Mouse (Mus musculus) spleen, adult 2 months (tissue): ENCODE results near the gene Asap2. TPM values are rescaled to one million over a fixed set of nuclear protein-coding genes. Genes with fewer than 3 reads are reported as not detected.

ENCODE experiments used
- DNase-seq, 2 experiments: peaks; one replicate each; pipeline versions ENCODE4 v3.0.0 to v3.0.0-alpha.2; 2012 to 2021; ENCODE audit warnings: low spot score in 2 of 2, low read depth in 1 of 2
- H3K27ac ChIP-seq: fragments of 200-500 bp; 2 replicates; pipeline ENCODE4 v1.5.1; 2012; ENCODE audit warnings: low read length, inconsistent platforms; ENCODE audit not compliant: insufficient read depth
- H3K27me3 ChIP-seq: fragments of 200-500 bp; 2 replicates; pipeline ENCODE4 v1.6.1; 2012; ENCODE audit warnings: mild to moderate bottlenecking, moderate library complexity, low read length, inconsistent platforms; ENCODE audit not compliant: control insufficient read depth, insufficient read depth
- H3K36me3 ChIP-seq: fragments of 200-500 bp; 2 replicates; pipeline ENCODE4 v1.6.1; 2012; ENCODE audit warnings: mild to moderate bottlenecking, low read length, inconsistent platforms; ENCODE audit not compliant: control insufficient read depth, insufficient read depth
- H3K4me1 ChIP-seq: fragments of 200-500 bp; 2 replicates; pipeline ENCODE4 v1.6.1; 2011; ENCODE audit warnings: inconsistent platforms; ENCODE audit not compliant: control insufficient read depth, insufficient read depth, insufficient read length
- H3K4me3 ChIP-seq: fragments of 200-500 bp; 2 replicates; pipeline ENCODE4 v1.5.1; 2011; ENCODE audit warnings: mild to moderate bottlenecking, inconsistent platforms; ENCODE audit not compliant: insufficient read depth, insufficient read length; ENCODE audit errors: extremely low read depth
- CTCF ChIP-seq: fragments of 200-500 bp; IDR thresholded peaks from 2 replicates; pipeline ENCODE4 v1.5.1; 2011; ENCODE audit warnings: mild to moderate bottlenecking, inconsistent platforms; ENCODE audit not compliant: insufficient read depth, insufficient read length, insufficient replicate concordance; ENCODE audit errors: extremely low read depth
- POLR2A ChIP-seq: fragments of 200-500 bp; IDR thresholded peaks from 2 replicates; pipeline ENCODE4 v1.6.1; 2011; ENCODE audit warnings: low read depth, low read length, inconsistent platforms
- WGBS: fragments of 180-500 bp; shearing (Covaris S2); methylation state at CpG from one replicate; pipeline ENCODE4 v1.1.7; 2018; 5-methylcytosine and 5-hydroxymethylcytosine counted together
- polyA plus RNA-seq: library from polyadenylated mRNA; depleted of rRNA; stranded (reverse); fragments of >200 nt; gene quantifications from 2 replicates; pipeline ENCODE4 v1.2.3, GENCODE M21; 2012

Asap2 gene
- polyA plus RNA-seq, 1 experiment: 3.3 TPM

GRCm38 (mm10) chr12:21160327-21160828 is 170.1 kb downstream of the Asap2 start:
- H3K27me3 ChIP-seq: no peaks in the 10 kb centered on the region
- H3K36me3 ChIP-seq: no peaks in the 10 kb centered on the region
- no peaks in the 10 kb centered on the region for H3K4me1 ChIP-seq
- 61% methylated on average over 8 of the region's 8 CpGs for WGBS
- no peak for TF ChIP-seq CTCF
- TF ChIP-seq POLR2A: no peak
- no peak for DNase-seq
- no peak overlapping the region for H3K4me3 ChIP-seq
- H3K27ac ChIP-seq: no peak overlapping the region

- no peaks in the 10 kb centered on the region for H3K27me3 ChIP-seq
- no peak for DNase-seq
- WGBS: 86% methylated on average over 4 of the region's 4 CpGs
- H3K27ac ChIP-seq: no peak overlapping the region
- no peaks in the 10 kb centered on the region for H3K36me3 ChIP-seq
- no peak overlapping the region for H3K4me3 ChIP-seq
- H3K4me1 ChIP-seq: no peaks in the 10 kb centered on the region
- TF ChIP-seq CTCF (no peak), POLR2A (no peak)
These were observed 171.6 kb downstream of the Asap2 start for GRCm38 (mm10) chr12:21161841-21162240.

GRCm38 (mm10) chr12:21163706-21164105 is 173.4 kb downstream of the Asap2 start:
- no peaks in the 10 kb centered on the region for H3K36me3 ChIP-seq
- WGBS: 92% methylated on average over 3 of the region's 3 CpGs
- H3K4me3 ChIP-seq: no peak overlapping the region
- no peak for DNase-seq
- H3K4me1 ChIP-seq: peaks cover 3% of the 10 kb centered on the region; the same call in 1 of the 2 replicates
- TF ChIP-seq CTCF (no peak), POLR2A (no peak)
- no peak overlapping the region for H3K27ac ChIP-seq
- H3K27me3 ChIP-seq: no peaks in the 10 kb centered on the region

GRCm38 (mm10) chr12:21164251-21164650 is 174.0 kb downstream of the Asap2 start:
- Histone ChIP-seq H3K36me3 (no peaks in the 10 kb centered on the region), H3K27ac (no peak overlapping the region), H3K4me3 (no peak overlapping the region), H3K4me1 (peaks cover 3% of the 10 kb centered on the region; the same call in 1 of the 2 replicates), H3K27me3 (no peaks in the 10 kb centered on the region)
- DNase-seq: no peak
- TF ChIP-seq CTCF: no peak
- no peak for TF ChIP-seq POLR2A
- 91% methylated on average over 8 of the region's 8 CpGs for WGBS

GRCm38 (mm10) chr12:21165157-21165556 is 174.9 kb downstream of the Asap2 start:
- 97% methylated on average over 3 of the region's 3 CpGs for WGBS
- TF ChIP-seq CTCF (no peak), POLR2A (no peak)
- no peak overlapping the region for H3K27ac ChIP-seq

GRCm38 (mm10) chr12:21165891-21166342 is 175.7 kb downstream of the Asap2 start:
- 77% methylated on average over 7 of the region's 7 CpGs for WGBS
- Histone ChIP-seq H3K4me1 (peaks cover 3% of the 10 kb centered on the region; the same call in 1 of the 2 replicates), H3K36me3 (no peaks in the 10 kb centered on the region), H3K27me3 (no peaks in the 10 kb centered on the region), H3K4me3 (no peak overlapping the region), H3K27ac (no peak overlapping the region)
- no peak for DNase-seq
- TF ChIP-seq POLR2A (no peak), CTCF (no peak)

More at GRCm38 (mm10) chr12:21165157-21165556, 174.9 kb downstream of the Asap2 start:
- no peak for DNase-seq
- Histone ChIP-seq H3K4me3 (no peak overlapping the region), H3K36me3 (no peaks in the 10 kb centered on the region), H3K4me1 (peaks cover 3% of the 10 kb centered on the region; the same call in 1 of the 2 replicates), H3K27me3 (no peaks in the 10 kb centered on the region)

- peak; percentile 18 to 34 for DNase-seq
- H3K27me3 ChIP-seq: no peaks in the 10 kb centered on the region
- H3K4me1 ChIP-seq: peaks cover 8% of the 10 kb centered on the region; the same call in 1 of the 2 replicates
- H3K4me3 ChIP-seq: no peak overlapping the region
- WGBS: 5% methylated on average over 6 of the region's 6 CpGs
- no peaks in the 10 kb centered on the region for H3K36me3 ChIP-seq
- no peak for TF ChIP-seq CTCF
- no peak for TF ChIP-seq POLR2A
- no peak overlapping the region for H3K27ac ChIP-seq
These were observed 176.8 kb downstream of the Asap2 start for GRCm38 (mm10) chr12:21166884-21167575.
